Mouse (Mus musculus) kidney, adult 2 months (tissue): ENCODE data around the gene Vps54. TPM values are rescaled to one million over a fixed set of nuclear protein-coding genes. Genes with fewer than 3 reads are reported as not detected.
A peak's percentile ranks its signal among the peaks of the same experiment; 100 is the strongest.

Experiments used
- DNase-seq: peaks from one replicate; pipeline ENCODE4 v3.0.0; 2021
- H3K27ac ChIP-seq: fragments of 200-500 bp; 2 replicates; pipeline ENCODE4 v1.5.1; 2012; ENCODE audit warnings: low read depth, low read length, control low read depth, inconsistent platforms; ENCODE audit not compliant: insufficient read depth
- H3K27me3 ChIP-seq: fragments of 200-500 bp; replicated peaks from 2 replicates; pipeline ENCODE4 v1.6.1; 2012; ENCODE audit warnings: mild to moderate bottlenecking, moderate library complexity, low read length, inconsistent platforms; ENCODE audit not compliant: control insufficient read depth, insufficient read depth
- H3K36me3 ChIP-seq: fragments of 200-500 bp; 2 replicates; pipeline ENCODE4 v1.6.1; 2012; ENCODE audit warnings: mild to moderate bottlenecking, moderate library complexity, low read length, inconsistent platforms; ENCODE audit not compliant: control insufficient read depth, insufficient read depth
- H3K4me1 ChIP-seq: fragments of 200-500 bp; 2 replicates; pipeline ENCODE4 v1.6.1; 2011; ENCODE audit warnings: low read length; ENCODE audit not compliant: control insufficient read depth, insufficient read depth
- H3K4me3 ChIP-seq: fragments of 200-500 bp; 2 replicates; pipeline ENCODE4 v1.5.1; 2011; ENCODE audit warnings: mild to moderate bottlenecking, low read depth, low read length, control low read depth; ENCODE audit not compliant: insufficient read depth
- CTCF ChIP-seq: fragments of 200-500 bp; conservative IDR thresholded peaks from 2 replicates; pipeline ENCODE4 v1.5.1; 2011; ENCODE audit warnings: low read depth, mild to moderate bottlenecking, control low read depth, low read length, moderate library complexity, mixed read lengths; ENCODE audit not compliant: insufficient read depth, insufficient read length
- POLR2A ChIP-seq: fragments of 200-500 bp; IDR thresholded peaks from one replicate; pipeline ENCODE4 v1.6.1; 2011; ENCODE audit warnings: low read depth, low read length, control low read depth
- WGBS: fragments of 180-500 bp; shearing (Covaris S2); methylation state at CpG from one replicate; pipeline ENCODE4 v1.1.7; 2018; 5-methylcytosine and 5-hydroxymethylcytosine counted together
- polyA plus RNA-seq: library from polyadenylated mRNA; depleted of rRNA; stranded (reverse); fragments of >200 nt; gene quantifications from 2 replicates; pipeline ENCODE4 v1.2.3, GENCODE M21; 2012

Gene Vps54
- polyA plus RNA-seq, 1 experiment = 13.3 TPM

- TF ChIP-seq POLR2A (no peak), CTCF (no peak)
- Histone ChIP-seq H3K4me1 (peaks cover 20% of the 10 kb centered on the region), H3K4me3 (no peak overlapping the region), H3K27ac (no peak overlapping the region), H3K36me3 (no peaks in the 10 kb centered on the region), H3K27me3 (no peaks in the 10 kb centered on the region)
- peak; percentile 76 for DNase-seq
These were observed 3.7 kb upstream of the Vps54 start for GRCm38 (mm10) chr11:21235381-21235780.

- H3K4me3 ChIP-seq = no peak overlapping the region
- peak; percentile 54 for DNase-seq
- H3K36me3 ChIP-seq = no peaks in the 10 kb centered on the region
- H3K27ac ChIP-seq = peak overlapping the region; percentile 71
- H3K27me3 ChIP-seq = no peaks in the 10 kb centered on the region
- H3K4me1 ChIP-seq = peaks cover 20% of the 10 kb centered on the region
- 35% methylated on average over 2 of the region's 2 CpGs for WGBS
- no peak for TF ChIP-seq POLR2A
- no peak for TF ChIP-seq CTCF
These were observed 3.3 kb upstream of the Vps54 start for GRCm38 (mm10) chr11:21235821-21236220.

DNA sequence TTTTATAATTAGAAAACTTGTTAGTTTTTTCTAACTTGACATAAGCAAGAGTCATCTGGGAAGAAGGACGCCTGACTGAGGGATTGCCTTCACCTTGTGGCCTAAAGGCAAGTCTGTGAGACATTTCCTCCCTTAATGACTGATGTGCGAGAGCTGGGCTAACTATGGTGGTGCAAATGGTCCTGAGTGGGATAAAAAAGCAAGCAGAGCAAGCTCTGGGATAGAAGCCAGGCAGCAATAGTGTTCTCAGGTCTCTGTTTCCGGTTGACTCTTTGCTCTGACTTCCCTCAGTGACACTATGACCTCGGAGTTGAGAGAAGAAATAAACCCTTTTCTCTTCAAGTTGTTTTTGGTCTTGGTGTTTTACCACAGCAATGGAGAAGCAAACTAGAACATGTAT, 2.1 kb upstream of the Vps54 start:
- Histone ChIP-seq H3K27ac (peak overlapping the region; percentile 80), H3K36me3 (no peaks in the 10 kb centered on the region), H3K27me3 (no peaks in the 10 kb centered on the region), H3K4me1 (peaks cover 23% of the 10 kb centered on the region), H3K4me3 (no peak overlapping the region)
- DNase-seq = peak; percentile 62
- TF ChIP-seq CTCF (no peak), POLR2A (no peak)
- 46% methylated on average over 4 of the region's 4 CpGs for WGBS

DNA sequence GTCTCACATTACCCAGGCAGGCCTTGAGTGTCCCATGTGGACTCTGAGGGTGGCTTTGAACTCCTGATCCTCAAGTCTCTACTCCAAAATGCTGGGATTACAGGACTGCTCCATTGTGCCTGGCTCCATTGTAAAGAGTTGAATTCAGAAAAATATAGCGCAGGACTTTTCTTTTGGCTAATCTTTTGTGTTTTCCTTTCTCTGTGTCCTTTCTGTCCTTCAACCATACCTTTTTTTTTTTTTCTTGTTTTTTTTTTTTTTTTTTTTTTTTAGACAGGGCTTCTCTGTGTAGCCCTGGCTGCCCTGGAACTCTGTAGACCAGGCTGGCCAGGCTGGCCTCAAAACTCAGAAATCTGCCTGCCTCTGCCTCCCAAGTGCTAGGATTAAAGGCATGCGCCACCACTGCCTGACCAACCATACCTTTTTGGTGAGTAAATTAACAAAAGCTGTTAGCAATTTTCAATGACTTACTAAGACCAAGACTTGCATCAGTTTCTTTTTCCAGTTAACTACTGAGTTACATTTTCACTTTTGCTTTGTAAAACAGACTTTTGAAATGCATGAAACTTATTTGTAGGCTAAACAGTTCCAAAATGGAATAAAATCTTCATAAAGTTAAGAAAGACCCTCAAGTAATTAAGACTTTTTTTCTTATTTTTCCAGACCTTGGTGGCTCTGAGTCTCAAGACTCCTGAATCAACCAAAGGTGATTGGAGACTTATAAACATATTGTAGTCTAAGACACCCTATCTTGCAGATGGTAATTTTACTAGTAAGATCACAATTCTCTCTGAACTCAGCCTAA, 1.4 kb upstream of the Vps54 start:
- peak overlapping the region; percentile 95 for H3K27ac ChIP-seq
- WGBS = 86% methylated on average over 2 of the region's 2 CpGs

DNA sequence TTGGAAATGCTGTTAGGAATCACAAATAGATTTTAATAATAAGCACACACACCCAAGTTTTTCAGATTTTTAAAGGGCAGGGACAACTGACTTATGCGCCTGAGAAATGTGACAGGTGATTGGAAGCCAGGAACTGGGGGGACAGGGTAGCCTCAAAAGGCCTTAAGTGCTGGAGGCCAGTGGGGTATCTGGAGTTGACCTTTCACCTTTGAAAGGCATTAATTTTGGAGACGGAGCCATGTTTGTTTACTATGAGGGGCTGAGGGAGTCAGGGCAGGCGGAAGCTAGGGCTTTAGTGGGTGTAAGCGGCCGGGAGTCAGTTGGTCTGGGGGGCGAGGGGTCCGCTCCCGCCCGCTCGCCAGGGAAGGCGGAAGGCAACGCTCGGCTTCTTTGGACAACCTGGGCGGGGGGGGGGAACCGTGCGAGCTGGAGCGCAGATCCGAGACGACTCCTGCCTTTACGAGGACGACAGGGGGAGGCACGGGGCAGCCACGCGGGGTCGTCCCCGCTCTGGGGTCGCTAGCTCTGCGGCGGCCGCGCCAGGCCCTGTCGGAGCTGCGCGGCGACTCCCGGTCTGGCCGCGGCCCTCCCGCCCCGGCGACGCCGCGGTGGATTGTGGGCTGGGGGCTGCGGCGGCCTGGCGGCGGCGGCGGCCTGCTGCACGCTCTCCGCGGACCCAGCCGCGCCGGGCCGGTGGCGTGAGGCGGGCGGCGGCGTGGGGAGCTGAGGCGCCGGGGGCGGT, 631 bp upstream of the Vps54 start:
- Histone ChIP-seq H3K27me3 (no peaks in the 10 kb centered on the region), H3K27ac (peak overlapping the region; percentile 95), H3K4me3 (peak overlapping the region; percentile 75), H3K36me3 (no peaks in the 10 kb centered on the region), H3K4me1 (peaks cover 23% of the 10 kb centered on the region)
- DNase-seq = peak; percentile 57
- under 1% methylated on average over 53 of the region's 65 CpGs for WGBS
- TF ChIP-seq POLR2A (no peak), CTCF (no peak)

More for the DNA sequence above, 1.4 kb upstream of the Vps54 start:
- Histone ChIP-seq H3K27me3 (no peaks in the 10 kb centered on the region), H3K4me3 (no peak overlapping the region; the same call in 1 of the 2 replicates), H3K36me3 (no peaks in the 10 kb centered on the region), H3K4me1 (peaks cover 23% of the 10 kb centered on the region)
- TF ChIP-seq CTCF = no peak
- TF ChIP-seq POLR2A = no peak
- DNase-seq = no peak

DNA sequence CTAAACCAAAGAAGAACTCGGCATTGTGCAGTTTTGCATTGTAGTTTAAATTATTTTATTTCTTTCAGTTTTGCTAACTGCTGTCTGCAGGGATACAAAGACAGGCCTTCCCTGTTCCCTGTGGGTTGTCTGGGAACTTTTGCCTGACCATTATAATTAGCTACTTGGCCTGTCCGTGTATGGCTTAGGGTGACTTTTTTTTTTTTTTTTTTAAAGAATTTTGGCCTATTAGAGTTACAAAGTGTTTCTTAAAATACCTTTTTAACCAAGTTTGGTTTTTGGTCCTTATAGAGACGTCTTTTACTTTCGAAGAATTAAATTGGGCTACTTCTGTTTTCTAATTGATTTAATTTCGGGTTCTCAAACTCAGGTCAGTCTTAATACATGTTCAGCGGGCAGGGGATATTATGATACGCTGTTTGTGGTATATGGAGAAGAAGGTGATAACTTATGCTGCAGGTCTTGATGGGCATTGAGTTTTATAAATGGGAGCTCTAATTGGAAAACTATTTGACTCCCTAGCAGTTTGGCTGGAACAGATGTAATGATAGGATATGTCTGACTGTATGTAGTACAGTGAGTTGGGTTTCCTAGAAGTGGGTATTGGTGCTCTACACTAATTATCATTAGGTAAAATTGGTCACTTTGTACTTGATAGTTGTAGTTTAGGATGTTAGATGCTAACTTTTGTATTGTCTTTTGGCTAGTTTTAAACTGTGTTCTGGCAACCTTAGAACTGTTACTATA, 855 bp downstream of the Vps54 start:
- Histone ChIP-seq H3K4me1 (peaks cover 23% of the 10 kb centered on the region), H3K27me3 (no peaks in the 10 kb centered on the region), H3K4me3 (peak overlapping the region; percentile 75), H3K36me3 (no peaks in the 10 kb centered on the region), H3K27ac (no peak overlapping the region; the same call in 1 of the 2 replicates)
- TF ChIP-seq POLR2A = no peak
- no peak for TF ChIP-seq CTCF
- WGBS = 6% methylated on average over 7 of the region's 7 CpGs
- no peak for DNase-seq
